Mouse (Mus musculus) bone marrow, adult 2 months (tissue): Measurements from ENCODE around the gene Nlrc3.

Experiments used
- CTCF ChIP-seq: fragments of 200-500 bp; IDR thresholded peaks from 2 replicates; pipeline ENCODE4 v1.5.1; 2011; ENCODE audit warnings: low read length, control low read depth; ENCODE audit not compliant: control insufficient read depth, insufficient read depth
- POLR2A ChIP-seq: fragments of 200-500 bp; IDR thresholded peaks from 2 replicates; pipeline ENCODE4 v1.6.1; 2011; ENCODE audit warnings: low read depth, mild to moderate bottlenecking, control low read depth, low read length, borderline replicate concordance; ENCODE audit not compliant: control insufficient read depth

GRCm38 (mm10) chr16:3896553-3896952 lies 79.9 kb downstream of the Nlrc3 start:
- TF ChIP-seq CTCF (no peak), POLR2A (no peak)
